Comparison of ENCODE assay signal across 16 mouse cellular contexts in the genomic region with DNA sequence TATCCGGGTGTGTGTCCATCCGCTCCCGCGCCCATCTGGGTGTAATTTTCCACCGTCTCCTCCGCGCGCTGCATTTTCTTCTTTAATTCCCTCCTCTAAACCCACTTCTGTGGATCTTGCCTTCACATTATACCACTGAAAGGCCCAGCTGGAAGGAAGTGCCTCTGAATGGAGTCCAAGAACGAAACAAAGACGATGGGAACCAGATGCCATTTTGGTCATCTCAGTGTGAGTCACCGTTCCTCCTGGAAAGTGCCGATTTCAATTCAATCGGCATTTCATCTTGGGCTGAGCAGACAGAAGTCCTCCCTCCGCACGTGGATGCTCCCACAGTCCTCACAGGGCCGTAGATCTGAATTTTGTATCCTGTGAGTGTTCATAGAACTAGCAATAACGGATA.
DNase-seq lines count a peak whose midpoint lies in the region; ATAC-seq lines count a peak whose summit lies in the region.
"Had no signal": no experiment of that assay in that cellular context is flagged by ENCODE, and none has a peak within 500 bp of the region (broad histone marks: within the 10 kb centered on the region; RNA-seq: fewer than 3 reads in every experiment).

No protein-coding gene starts in this region.

- DNase-seq in heart, adult 9 months (ENCODE audit: low spot score in 2 of 2): peak; percentile 20 to 37
- DNase-seq in 3T3-L1 (ENCODE audit: low read depth, low spot score) (peak; percentile 80), MN1 (ENCODE audit: low spot score) (peak; percentile 74)
- DNase-seq in fibroblast of lung, adult 2 months (ENCODE audit: low read depth): peak; percentile 31
- no peak for DNase-seq in kidney, adult 8-10 months
- DNase-seq: adrenal gland, postnatal 36 days; forebrain, postnatal 0 days; lung, embryonic 14.5 days; midbrain, embryonic 14.5 days had no signal

- H3K9ac ChIP-seq in heart, embryonic 11.5 days (ENCODE audit: low read depth, low read length): no peak overlapping the region
- H3K9ac ChIP-seq: forebrain, postnatal 0 days; kidney, embryonic 15.5 days; lung, embryonic 14.5 days had no signal

- H3K4me3 ChIP-seq in heart, embryonic 11.5 days (ENCODE audit: low read depth, low read length): no peak overlapping the region
- H3K4me3 ChIP-seq: erythroblast, embryonic 14.5 days; kidney, embryonic 15.5 days had no signal

- no peak overlapping the region for H3K27ac ChIP-seq in heart, embryonic 11.5 days (ENCODE audit: low read depth, low read length)
- H3K27ac ChIP-seq: kidney, embryonic 15.5 days; macrophage had no signal

- ATAC-seq in heart, embryonic 11.5 days (replicated peaks; ENCODE audit: insufficient number of reproducible peaks, low FRiP score, low TSS enrichment): no peak
- no peak for ATAC-seq in megakaryocyte progenitor cell, adult 5-6 weeks (replicated peaks; ENCODE audit: poor library complexity)
- ATAC-seq: activated CD4-positive, CD25-positive, alpha-beta regulatory T cell, adult 4 months; forebrain, postnatal 0 days had no signal

- no peaks in the 10 kb centered on the region for H3K4me1 ChIP-seq in heart, embryonic 11.5 days (ENCODE audit: control insufficient read depth, insufficient read depth, low read length)
- H3K4me1 ChIP-seq: kidney, embryonic 15.5 days had no signal

- WGBS in heart, embryonic 11.5 days (ENCODE audit: insufficient replicate concordance): 85% methylated on average over 17 of the region's 17 CpGs

- no peaks in the 10 kb centered on the region for H3K36me3 ChIP-seq in heart, embryonic 11.5 days (ENCODE audit: control insufficient read depth, insufficient read depth, low read length)
- H3K36me3 ChIP-seq: kidney, embryonic 15.5 days had no signal

- 0 out of 2 replicates have a peak, but pooled peaks cover 2% of the 10 kb centered on the region for H3K9me3 ChIP-seq in heart, embryonic 11.5 days (replicated peaks; ENCODE audit: control insufficient read depth, low read length)
- H3K9me3 ChIP-seq: kidney, embryonic 15.5 days had no signal

- H3K4me2 ChIP-seq in heart, embryonic 11.5 days: no peak overlapping the region
- H3K4me2 ChIP-seq: kidney, embryonic 15.5 days; liver, embryonic 11.5 days; lung, embryonic 14.5 days had no signal

- no peaks in the 10 kb centered on the region for H3K27me3 ChIP-seq in heart, embryonic 11.5 days (ENCODE audit: control insufficient read depth, insufficient read depth, low read length)
- H3K27me3 ChIP-seq: kidney, embryonic 15.5 days had no signal

Comparison
In these comparisons a context has a peak if more than half of its experiments do, and no peak if none do; other contexts are left out.
1. DNase-seq: peak in heart, adult 9 months (2 of 2), 3T3-L1 (single experiment), MN1 (single experiment) and fibroblast of lung, adult 2 months (single experiment); none in kidney, adult 8-10 months (0 of 2).